Mouse (Mus musculus): Measurements from ENCODE around the gene Iqgap2.

DNA sequence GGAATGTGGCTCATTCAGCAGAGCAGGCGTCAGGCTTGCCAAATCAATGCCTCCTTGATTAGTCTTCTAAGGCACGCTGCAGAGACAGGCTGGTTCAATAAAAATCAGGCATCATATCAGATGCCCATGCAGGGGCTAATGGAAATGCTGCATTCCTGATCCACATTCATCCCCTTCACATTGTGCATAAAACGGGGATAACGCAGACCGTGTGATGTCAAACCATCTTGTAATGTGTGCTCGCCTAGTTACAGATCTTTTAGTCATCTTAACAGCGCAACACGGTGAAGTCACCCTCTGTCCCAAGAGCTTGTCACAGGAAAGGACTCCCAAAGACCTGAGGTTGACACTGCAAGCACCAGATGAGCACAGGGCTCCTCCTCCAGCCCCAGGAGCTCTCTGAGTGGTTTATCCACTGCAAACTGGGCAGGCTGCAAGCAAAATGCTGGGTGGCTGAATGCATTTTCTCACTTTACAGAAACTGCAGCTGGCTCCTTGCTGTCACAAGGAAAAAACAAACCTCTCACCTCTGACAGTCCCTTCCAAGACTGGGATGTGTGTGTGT lies 1.7 kb downstream of the Iqgap2 start:
- no peak for TF ChIP-seq CTCF (IDR thresholded peaks at IDR 0.05)
- no peak for TF ChIP-seq EP300 (IDR thresholded peaks at IDR 0.05; ENCODE audit: insufficient read depth, low read depth, low read length)
- TF ChIP-seq POLR2A (IDR thresholded peaks at IDR 0.05; ENCODE audit: insufficient read depth, low read depth, low read length) = no peak

Data from heart, adult 2 months (tissue).